Mouse (Mus musculus) forebrain, postnatal 0 days (tissue): ENCODE data around the gene Rrm1. TPM values are rescaled to one million over a fixed set of nuclear protein-coding genes. Genes with fewer than 3 reads are reported as not detected.

Experiments used
- ATAC-seq: fragments of 200-750 bp; cut with Nextera tagmentation; 2 replicates; pipeline ENCODE4 v1.8.0; 2017; ENCODE audit warnings: mild to moderate bottlenecking, moderate library complexity
- DNase-seq: peaks from one replicate; pipeline ENCODE4 v3.0.0-alpha.2; 2015
- H3K27ac ChIP-seq: fragments of 300-500 bp; sonication (generic); 2 replicates; pipeline ENCODE4 v1.5.1; 2014; ENCODE audit warnings: low read depth, mild to moderate bottlenecking, antibody characterized with exemption, low read length, moderate library complexity, mixed read lengths
- H3K27me3 ChIP-seq: fragments of 300-500 bp; sonication (generic); 2 replicates; pipeline ENCODE4 v1.6.1; 2014; ENCODE audit warnings: mild to moderate bottlenecking, low read length, mixed read lengths; ENCODE audit not compliant: insufficient read depth
- H3K36me3 ChIP-seq: fragments of 300-500 bp; sonication (generic); 2 replicates; pipeline ENCODE4 v1.6.1; 2014; ENCODE audit warnings: mild to moderate bottlenecking, moderate library complexity; ENCODE audit not compliant: insufficient read depth
- H3K4me1 ChIP-seq: fragments of 300-500 bp; sonication (generic); 2 replicates; pipeline ENCODE4 v1.6.1; 2014; ENCODE audit warnings: antibody characterized with exemption; ENCODE audit not compliant: insufficient read depth
- H3K4me2 ChIP-seq: fragments of 300-500 bp; sonication (generic); 2 replicates; pipeline ENCODE4 v1.6.1; 2014; ENCODE audit warnings: low read depth, mild to moderate bottlenecking, moderate library complexity
- H3K4me3 ChIP-seq: fragments of 300-500 bp; sonication (generic); 2 replicates; pipeline ENCODE4 v1.5.1; 2014; ENCODE audit warnings: low read depth, low read length, mixed read lengths
- H3K9ac ChIP-seq: fragments of 300-500 bp; sonication (generic); 2 replicates; pipeline ENCODE4 v1.6.1; 2014; ENCODE audit warnings: mild to moderate bottlenecking
- H3K9me3 ChIP-seq: fragments of 300-500 bp; sonication (generic); 2 replicates; pipeline ENCODE4 v1.6.1; 2016; ENCODE audit warnings: low read length
- CTCF ChIP-seq: sonication (generic); IDR thresholded peaks from 2 replicates; pipeline ENCODE4 v1.5.1; 2016; ENCODE audit warnings: antibody characterized with exemption, control low read depth, low read depth
- WGBS: fragments of 180-500 bp; shearing (Covaris S2); extraction: QIAGEN DNeasy Blood & Tissue Kit; methylation state at CpG from one replicate; pipeline ENCODE4 v1.1.7; 2014; 5-methylcytosine and 5-hydroxymethylcytosine counted together
- polyA plus RNA-seq: library from polyadenylated mRNA; unstranded; fragments of >200 nt; fragmentation: Nextera tagmentation; extraction: Ambion mirVana; gene quantifications from 2 replicates; pipeline ENCODE4 v1.2.1, GENCODE M21; 2015
- total RNA-seq: library from RNA; depleted of rRNA; stranded (reverse); fragments of >200 nt; gene quantifications from 2 replicates; pipeline ENCODE4 v1.2.3, GENCODE M21; 2014; rRNA removed

The Rrm1 gene
- total and polyA plus RNA-seq, 2 experiments from 2014 or later: 30.9 to 40.0 TPM

DNA sequence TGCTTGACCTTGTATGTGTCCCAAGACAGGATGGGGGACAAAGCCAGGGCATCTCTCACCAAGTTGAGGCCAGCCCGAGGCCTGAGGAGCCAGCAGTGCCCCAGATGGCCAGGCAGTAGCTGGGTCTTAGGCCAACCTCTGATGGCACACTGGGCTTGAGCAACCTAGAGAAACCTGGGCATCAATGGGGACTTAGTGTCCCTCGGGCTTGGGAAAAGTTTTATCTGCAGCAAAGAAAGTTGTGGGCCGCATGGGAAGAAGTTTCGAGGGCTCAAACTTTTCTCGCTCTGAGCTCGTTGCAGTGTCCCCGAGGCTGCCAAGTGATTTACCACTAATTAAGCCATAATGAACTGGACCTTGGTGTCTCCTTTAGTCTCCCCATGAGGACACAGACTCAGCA, 68.2 kb downstream of the Rrm1 start:
- ATAC-seq (no peak), DNase-seq (no peak)
- Histone ChIP-seq H3K4me1 (no peaks in the 10 kb centered on the region), H3K27ac (no peak overlapping the region), H3K9ac (no peak overlapping the region), H3K4me2 (no peak overlapping the region), H3K36me3 (no peaks in the 10 kb centered on the region), H3K27me3 (no peaks in the 10 kb centered on the region; the same call in 1 of the 2 replicates), H3K4me3 (no peak overlapping the region), H3K9me3 (no peaks in the 10 kb centered on the region)
- WGBS: 62% methylated on average over 7 of the region's 7 CpGs
- no peak for TF ChIP-seq CTCF

DNA sequence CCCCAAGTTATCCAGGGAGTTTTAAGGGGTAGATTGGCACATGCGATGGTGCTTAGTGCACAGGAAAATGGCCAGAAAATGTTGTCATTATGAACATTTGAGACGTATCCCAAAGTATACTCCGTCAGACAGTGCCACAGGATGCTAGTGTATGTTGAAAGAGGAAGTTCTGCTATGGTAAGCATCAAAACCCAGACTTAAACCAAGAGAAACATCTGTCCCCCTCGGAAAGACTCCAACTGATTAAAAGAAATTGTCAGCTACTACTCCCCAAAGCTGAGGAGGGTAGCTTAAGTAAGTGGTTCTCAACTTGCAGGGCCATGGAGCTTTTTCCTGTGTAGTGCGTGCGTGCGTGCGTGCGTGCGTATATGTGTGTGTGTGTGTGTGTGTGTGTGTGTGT, 70.4 kb downstream of the Rrm1 start:
- ATAC-seq (no peak), DNase-seq (no peak)
- no peak overlapping the region for H3K4me2 ChIP-seq
- no peak overlapping the region for H3K4me3 ChIP-seq
- H3K27me3 ChIP-seq: no peaks in the 10 kb centered on the region; the same call in 1 of the 2 replicates
- no peaks in the 10 kb centered on the region for H3K4me1 ChIP-seq
- TF ChIP-seq CTCF: no peak
- H3K27ac ChIP-seq: no peak overlapping the region
- H3K9ac ChIP-seq: no peak overlapping the region
- H3K9me3 ChIP-seq: no peaks in the 10 kb centered on the region
- 92% methylated on average over 10 of the region's 10 CpGs for WGBS
- H3K36me3 ChIP-seq: no peaks in the 10 kb centered on the region

DNA sequence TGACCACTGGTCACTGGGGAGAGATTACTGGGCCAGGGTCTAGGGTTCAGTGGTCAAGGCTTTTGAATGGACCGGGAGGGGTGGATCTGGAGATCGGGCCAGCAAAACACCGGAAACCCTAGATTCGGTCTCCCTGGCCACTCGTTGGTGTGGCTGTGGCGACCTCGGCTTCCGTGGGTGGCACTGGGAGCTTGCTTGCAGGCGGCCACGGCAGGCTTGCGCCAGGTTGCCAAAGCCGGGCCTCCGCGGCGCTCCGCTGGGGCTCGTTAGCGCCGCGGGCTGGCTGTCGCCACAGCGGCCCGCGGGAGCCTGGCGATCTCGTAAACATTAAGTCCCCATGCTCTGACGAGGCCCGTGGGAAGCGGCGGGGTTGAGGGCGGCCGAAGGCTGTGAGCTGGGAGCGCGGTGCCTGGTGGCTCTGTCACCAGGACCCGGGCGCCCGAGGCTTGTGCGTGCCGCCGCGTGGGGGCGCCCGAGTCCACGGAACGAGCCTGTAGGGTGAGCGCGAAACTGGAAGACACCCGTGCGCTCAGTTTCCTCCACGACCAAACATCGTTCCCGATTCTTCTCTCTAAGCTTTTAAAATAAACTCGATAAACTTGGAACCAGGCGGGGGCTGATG, 71.4 kb downstream of the Rrm1 start:
- ATAC-seq: peak; percentile 98
- peak overlapping the region; percentile 54 for H3K4me3 ChIP-seq
- no peaks in the 10 kb centered on the region for H3K36me3 ChIP-seq
- no peaks in the 10 kb centered on the region for H3K9me3 ChIP-seq
- no peak overlapping the region for H3K27ac ChIP-seq
- peak; percentile 91 for TF ChIP-seq CTCF
- peak; percentile 94 for DNase-seq
- no peaks in the 10 kb centered on the region; the same call in 1 of the 2 replicates for H3K27me3 ChIP-seq
- H3K4me2 ChIP-seq: peak overlapping the region; percentile 95
- 4% methylated on average over 54 of the region's 54 CpGs for WGBS
- no peaks in the 10 kb centered on the region for H3K4me1 ChIP-seq
- peak overlapping the region; percentile 81 for H3K9ac ChIP-seq

DNA sequence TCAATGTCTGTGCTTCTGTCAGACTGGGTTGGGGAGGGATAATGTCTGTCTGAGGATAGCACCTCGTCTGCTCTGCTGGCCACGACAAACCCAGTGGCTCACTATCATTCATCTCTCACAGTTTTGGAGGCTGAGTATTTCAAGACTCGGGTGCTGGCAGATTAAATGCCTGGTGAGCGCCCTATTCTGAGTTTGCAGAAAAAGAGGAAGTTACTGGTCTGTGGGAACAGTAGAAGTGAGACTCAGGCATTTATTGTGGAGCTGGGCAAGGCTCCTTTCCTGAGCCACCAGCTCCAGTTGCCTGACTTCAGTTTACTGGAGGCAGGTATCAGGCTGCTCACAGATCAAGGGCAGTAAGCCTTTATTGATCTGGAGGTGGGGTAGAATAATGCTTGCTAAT, 72.6 kb downstream of the Rrm1 start:
- no peak for ATAC-seq
- Histone ChIP-seq H3K4me2 (no peak overlapping the region), H3K4me1 (no peaks in the 10 kb centered on the region), H3K4me3 (no peak overlapping the region), H3K27me3 (no peaks in the 10 kb centered on the region; the same call in 1 of the 2 replicates), H3K36me3 (no peaks in the 10 kb centered on the region), H3K9ac (no peak overlapping the region), H3K27ac (no peak overlapping the region), H3K9me3 (no peaks in the 10 kb centered on the region)
- no peak for DNase-seq
- TF ChIP-seq CTCF: no peak
- 71% methylated on average over 4 of the region's 4 CpGs for WGBS

DNA sequence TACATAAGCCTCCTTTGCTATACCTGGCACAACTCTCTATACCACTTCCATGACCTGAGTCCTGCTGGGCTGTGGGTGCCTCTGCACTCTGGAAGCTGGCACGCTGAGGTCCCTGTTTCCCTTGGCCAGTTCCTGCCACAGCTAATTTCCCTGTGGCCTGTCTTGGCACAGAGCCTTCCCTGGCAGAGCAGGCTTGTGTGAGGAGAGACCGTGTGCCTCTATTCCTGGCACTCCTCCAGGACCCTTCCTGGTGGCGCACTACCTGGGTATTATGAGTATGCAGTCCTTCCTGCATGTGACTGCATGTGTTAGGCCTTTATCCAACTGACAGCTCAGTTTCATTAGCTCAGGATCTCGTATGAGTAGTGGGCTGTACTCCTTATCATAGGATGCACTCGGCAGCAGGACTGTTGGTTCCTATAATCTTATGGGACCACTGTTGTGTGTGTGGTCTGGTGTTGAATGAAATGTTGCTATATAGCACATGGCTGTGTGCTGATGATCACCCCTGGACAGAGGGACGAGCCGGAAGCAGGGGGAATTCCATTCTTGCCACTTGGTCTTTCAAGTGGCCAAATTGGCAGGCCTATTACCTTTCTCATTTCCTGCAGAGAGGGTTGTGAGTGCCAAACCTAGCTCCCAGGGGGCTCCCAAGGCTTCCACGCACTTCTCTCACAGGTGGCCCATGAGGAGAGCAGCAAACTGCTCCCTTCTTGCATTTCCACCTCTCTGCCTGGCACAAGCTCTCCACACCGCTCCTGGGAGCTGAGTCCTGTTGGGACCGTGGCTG, 75.0 kb downstream of the Rrm1 start:
- Histone ChIP-seq H3K27ac (no peak overlapping the region), H3K9ac (no peak overlapping the region), H3K27me3 (no peaks in the 10 kb centered on the region; the same call in 1 of the 2 replicates), H3K4me1 (no peaks in the 10 kb centered on the region), H3K9me3 (no peaks in the 10 kb centered on the region), H3K4me3 (no peak overlapping the region), H3K36me3 (no peaks in the 10 kb centered on the region), H3K4me2 (no peak overlapping the region)
- DNase-seq (peak; percentile 26), ATAC-seq (no peak)
- no peak for TF ChIP-seq CTCF
- 43% methylated on average over 10 of the region's 10 CpGs for WGBS

DNA sequence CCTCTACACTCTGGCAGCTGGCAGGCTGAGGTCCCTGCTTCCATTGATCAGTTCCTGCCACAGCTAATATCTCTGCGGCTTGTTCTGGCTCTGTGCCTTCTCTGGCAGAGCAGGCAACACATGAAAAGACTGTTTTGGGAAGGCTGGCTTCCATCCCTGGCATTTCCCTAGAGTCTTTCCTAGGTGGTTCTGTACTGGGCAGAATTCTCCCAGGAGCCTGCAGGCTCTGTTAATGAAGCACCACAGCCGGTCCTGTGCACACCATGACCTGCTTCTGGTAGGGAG, 75.5 kb downstream of the Rrm1 start:
- Histone ChIP-seq H3K4me3 (no peak overlapping the region), H3K36me3 (no peaks in the 10 kb centered on the region), H3K4me1 (no peaks in the 10 kb centered on the region), H3K27ac (no peak overlapping the region), H3K27me3 (no peaks in the 10 kb centered on the region; the same call in 1 of the 2 replicates), H3K4me2 (no peak overlapping the region), H3K9ac (no peak overlapping the region), H3K9me3 (no peaks in the 10 kb centered on the region)
- 0 out of 2 replicates have a peak, but pooled peaks have one; percentile 13 for ATAC-seq
- TF ChIP-seq CTCF: no peak
- WGBS: 32% methylated on average over 2 of the region's 2 CpGs
- DNase-seq: peak; percentile 42

Other genes with a start within 250 kb of the Rrm1 start
- gene Nup98, start 231.5 kb upstream of the Rrm1 start, total RNA-seq: 30.7 and 40.9 TPM in 2 replicates
- 6.2 and 9.5 TPM in 2 replicates for gene Nup98, start 231.5 kb upstream of the Rrm1 start, polyA plus RNA-seq
- 35.9 and 38.2 TPM in 2 replicates for gene Pgap2, start 231.5 kb upstream of the Rrm1 start, total RNA-seq
- 41.8 and 50.8 TPM in 2 replicates for gene Pgap2, start 231.5 kb upstream of the Rrm1 start, polyA plus RNA-seq
- gene Rhog, start 185.6 kb upstream of the Rrm1 start, total RNA-seq: 5.7 and 7.0 TPM in 2 replicates
- gene Rhog, start 185.6 kb upstream of the Rrm1 start, polyA plus RNA-seq: 14.4 and 15.5 TPM in 2 replicates
- gene Stim1, start 173.9 kb upstream of the Rrm1 start, total RNA-seq: 21.2 and 30.5 TPM in 2 replicates
- gene Stim1, start 173.9 kb upstream of the Rrm1 start, polyA plus RNA-seq: 12.1 and 15.5 TPM in 2 replicates
- not detected in 2 replicates for gene Olfr543, start 40.0 kb downstream of the Rrm1 start, total RNA-seq
- gene Olfr543, start 40.0 kb downstream of the Rrm1 start, polyA plus RNA-seq: 0.23 and 0.25 TPM in 2 replicates
- not detected in 2 replicates for gene Olfr544, start 46.6 kb downstream of the Rrm1 start, total RNA-seq
- 0.04 and 0.05 TPM in 2 replicates for gene Olfr544, start 46.6 kb downstream of the Rrm1 start, polyA plus RNA-seq
- 0.24 TPM in 1 of 2 replicates, not detected in the other for gene Olfr545, start 57.9 kb downstream of the Rrm1 start, total RNA-seq
- 0.05 and 0.08 TPM in 2 replicates for gene Olfr545, start 57.9 kb downstream of the Rrm1 start, polyA plus RNA-seq
- not detected in 2 replicates for gene Olfr547, start 93.1 kb downstream of the Rrm1 start, total RNA-seq
- not detected in 2 replicates for gene Olfr547, start 93.1 kb downstream of the Rrm1 start, polyA plus RNA-seq
- gene Olfr548-ps1, start 99.2 kb downstream of the Rrm1 start, total RNA-seq: not detected in 2 replicates
- not detected in 2 replicates for gene Olfr548-ps1, start 99.2 kb downstream of the Rrm1 start, polyA plus RNA-seq
- not detected in 2 replicates for gene Olfr549, start 108.2 kb downstream of the Rrm1 start, total RNA-seq
- gene Olfr549, start 108.2 kb downstream of the Rrm1 start, polyA plus RNA-seq: not detected in 2 replicates
- gene Trim21, start 123.8 kb downstream of the Rrm1 start, total RNA-seq: 1.5 and 3.5 TPM in 2 replicates
- 0.30 and 0.38 TPM in 2 replicates for gene Trim21, start 123.8 kb downstream of the Rrm1 start, polyA plus RNA-seq
- not detected in 2 replicates for gene Olfr550, start 129.7 kb downstream of the Rrm1 start, total RNA-seq
- gene Olfr550, start 129.7 kb downstream of the Rrm1 start, polyA plus RNA-seq: not detected in 2 replicates
- not detected in 2 replicates for gene Olfr551, start 150.2 kb downstream of the Rrm1 start, total RNA-seq
- not detected in 2 replicates for gene Olfr551, start 150.2 kb downstream of the Rrm1 start, polyA plus RNA-seq
- not detected in 2 replicates for gene Olfr552, start 156.1 kb downstream of the Rrm1 start, total RNA-seq
- gene Olfr552, start 156.1 kb downstream of the Rrm1 start, polyA plus RNA-seq: not detected in 2 replicates
- not detected in 2 replicates for gene Olfr553, start 176.5 kb downstream of the Rrm1 start, total RNA-seq
- gene Olfr553, start 176.5 kb downstream of the Rrm1 start, polyA plus RNA-seq: not detected in 2 replicates
- not detected in 2 replicates for gene Olfr554, start 196.7 kb downstream of the Rrm1 start, total RNA-seq
- not detected in 2 replicates for gene Olfr554, start 196.7 kb downstream of the Rrm1 start, polyA plus RNA-seq
- not detected in 2 replicates for gene Olfr555, start 217.1 kb downstream of the Rrm1 start, total RNA-seq
- not detected in 2 replicates for gene Olfr555, start 217.1 kb downstream of the Rrm1 start, polyA plus RNA-seq
- gene Olfr556, start 223.2 kb downstream of the Rrm1 start, total RNA-seq: not detected in 2 replicates
- gene Olfr556, start 223.2 kb downstream of the Rrm1 start, polyA plus RNA-seq: not detected in 2 replicates
- gene Trim68, start 245.6 kb downstream of the Rrm1 start, total RNA-seq: 4.2 and 6.8 TPM in 2 replicates
- 2.2 and 4.0 TPM in 2 replicates for gene Trim68, start 245.6 kb downstream of the Rrm1 start, polyA plus RNA-seq